Mouse (Mus musculus) MEL (cell line): Measurements from ENCODE around the gene A130010J15Rik.

Experiments used
- CTCF ChIP-seq, 3 experiments: IDR thresholded peaks in 2 of 3; conservative IDR thresholded peaks in 1 of 3; 2 replicates each; pipeline ENCODE4 v1.5.1; 2011 to 2012; ENCODE audit warnings: low read length in 3 of 3, low read depth in 2 of 3, mild to moderate bottlenecking in 2 of 3, improper control_type of control experiment in 1 of 3, inconsistent platforms in 1 of 3, mixed read lengths in 1 of 3, moderate library complexity in 1 of 3; ENCODE audit not compliant: control insufficient read depth in 1 of 3, insufficient read depth in 1 of 3, poor library complexity in 1 of 3, severe bottlenecking in 1 of 3
- EP300 ChIP-seq, 2 experiments: IDR thresholded peaks; 2 replicates each; pipeline ENCODE4 v1.6.1; 2011; ENCODE audit warnings: improper control_type of control experiment in 2 of 2, low read length in 2 of 2, low read depth in 1 of 2, mild to moderate bottlenecking in 1 of 2
- JUND ChIP-seq: IDR thresholded peaks from 2 replicates; pipeline ENCODE4 v1.6.1; 2011; ENCODE audit warnings: low read depth, mild to moderate bottlenecking, improper control_type of control experiment, low read length
- MAX ChIP-seq: IDR thresholded peaks from 2 replicates; pipeline ENCODE4 v1.6.1; 2011; ENCODE audit warnings: low read length, improper control_type of control experiment
- POLR2A ChIP-seq, 2 experiments: IDR thresholded peaks; 2 replicates each; pipeline ENCODE4 v1.6.1; 2011 to 2012; ENCODE audit warnings: low read length in 2 of 2, mild to moderate bottlenecking in 2 of 2, control low read depth in 1 of 2, improper control_type of control experiment in 1 of 2, low read depth in 1 of 2, moderate library complexity in 1 of 2; ENCODE audit not compliant: control insufficient read depth in 1 of 2, insufficient read depth in 1 of 2, poor library complexity in 1 of 2
- POLR2AphosphoS2 ChIP-seq: IDR thresholded peaks from 2 replicates; pipeline ENCODE4 v1.6.1; 2011; ENCODE audit warnings: low read length, improper control_type of control experiment
- SMC3 ChIP-seq: IDR thresholded peaks from 2 replicates; pipeline ENCODE4 v1.6.1; 2011; ENCODE audit warnings: low read depth, low read length, improper control_type of control experiment
- TCF12 ChIP-seq: IDR thresholded peaks from 2 replicates; pipeline ENCODE4 v1.6.1; 2014; ENCODE audit warnings: low read depth, mild to moderate bottlenecking, inconsistent platforms, low read length, improper control_type of control experiment, moderate library complexity

DNA sequence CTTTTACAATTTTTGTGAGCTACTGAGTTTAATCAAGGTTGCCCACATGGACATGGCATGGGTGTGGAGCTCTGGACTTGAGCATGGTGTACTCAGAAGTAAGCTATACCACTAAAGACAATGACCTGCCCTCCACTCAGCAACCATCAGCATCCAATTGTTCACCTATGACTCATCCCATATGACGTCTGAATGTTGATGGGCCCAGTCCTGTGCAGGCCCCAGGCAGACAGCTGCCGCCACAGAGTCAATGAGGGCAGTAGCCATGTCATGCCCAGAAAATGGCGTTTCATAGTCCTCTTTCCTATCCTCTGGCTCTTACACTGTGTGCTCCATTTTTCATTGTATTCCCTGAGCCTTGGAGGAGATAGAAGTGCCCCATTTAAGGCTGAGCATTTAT lies 48.2 kb downstream of the A130010J15Rik start:
- TF ChIP-seq MAX = no peak
- TF ChIP-seq POLR2AphosphoS2 = no peak
- TF ChIP-seq EP300 (IDR thresholded peaks at IDR 0.05; ENCODE audit: low read depth in 1 of 2, low read length in 2 of 2) = no peak
- no peak for TF ChIP-seq POLR2A (IDR thresholded peaks at IDR 0.05; ENCODE audit: control insufficient read depth in 1 of 2, insufficient read depth in 1 of 2, low read depth in 1 of 2, low read length in 2 of 2, poor library complexity in 1 of 2)
- no peak for TF ChIP-seq SMC3
- no peak for TF ChIP-seq TCF12
- TF ChIP-seq JUND = no peak
- no peak for TF ChIP-seq CTCF (IDR thresholded peaks at IDR 0.05 in 2 of 3, conservative IDR thresholded peaks at IDR 0.05 in 1 of 3; ENCODE audit: control insufficient read depth in 1 of 3, insufficient read depth in 1 of 3, low read depth in 2 of 3, low read length in 3 of 3, poor library complexity in 1 of 3, severe bottlenecking in 1 of 3)
